Mouse (Mus musculus): Measurements from ENCODE around the gene Omt2b. TPM values are rescaled to one million over a fixed set of nuclear protein-coding genes. Genes with fewer than 3 reads are reported as not detected.
"Not testable (repeated sequence)": the region's sequence is repeated elsewhere in the genome, so short reads cannot be mapped to it uniquely, and the experiment has no call there.

The Omt2b gene
- polyA plus RNA-seq (2012; ENCODE audit: insufficient read depth, insufficient read length, low replicate concordance, missing spikeins): not detected in 2 replicates

GRCm38 (mm10) chr9:78327289-78327688, at the start of gene Omt2b:
Gene Omt2b (plus strand): TSS chr9:78327589.
- 92% methylated on average over 1 of the region's 1 CpGs for WGBS
- not testable (repeated sequence) for H3K27ac ChIP-seq (ENCODE audit: insufficient read depth, low read depth, low read length); H3K4me3 ChIP-seq (ENCODE audit: insufficient read depth, low read depth, low read length); H3K4me1 ChIP-seq (ENCODE audit: control insufficient read depth, insufficient read depth, low read length)

DNA sequence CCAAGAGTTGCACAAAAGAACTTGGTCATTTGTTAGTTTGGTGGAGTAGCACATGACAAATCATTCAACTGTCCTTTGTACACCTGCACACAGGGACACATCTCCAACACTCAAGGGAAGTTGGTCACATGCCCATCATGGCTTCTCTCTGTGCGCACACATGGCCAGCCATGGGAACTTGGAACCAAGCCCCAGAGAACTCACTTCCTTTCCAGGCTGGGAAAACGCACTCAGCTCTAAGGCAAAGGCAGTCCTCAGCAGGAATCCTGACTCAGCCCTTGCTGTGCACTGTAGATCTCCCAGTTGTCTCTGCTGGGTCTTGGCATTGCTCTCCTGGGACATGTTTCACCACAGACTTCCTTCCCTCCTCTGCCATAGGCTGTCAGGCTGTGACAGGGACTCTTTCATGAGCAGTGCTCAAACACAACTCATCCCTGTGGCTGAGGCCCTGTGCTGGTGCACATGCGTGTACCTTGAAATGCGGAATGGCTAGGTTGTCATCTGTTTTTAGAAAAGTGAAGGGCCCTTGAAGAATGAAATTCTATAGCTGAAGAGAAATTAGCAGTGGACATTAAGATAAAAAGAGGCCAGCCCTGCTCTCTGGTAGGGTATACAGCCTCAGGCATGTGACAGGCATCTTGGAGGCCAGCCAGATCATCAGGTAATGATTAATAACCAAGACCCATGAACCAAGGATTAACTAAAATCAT, 45.2 kb upstream of the Omt2b start:
- H3K4me1 ChIP-seq (ENCODE audit: control insufficient read depth, insufficient read depth, low read length); H3K27ac ChIP-seq (ENCODE audit: insufficient read depth, low read depth, low read length); H3K4me3 ChIP-seq (ENCODE audit: insufficient read depth, low read depth, low read length): not testable (repeated sequence)
- WGBS: 86% methylated on average over 4 of the region's 4 CpGs

DNA sequence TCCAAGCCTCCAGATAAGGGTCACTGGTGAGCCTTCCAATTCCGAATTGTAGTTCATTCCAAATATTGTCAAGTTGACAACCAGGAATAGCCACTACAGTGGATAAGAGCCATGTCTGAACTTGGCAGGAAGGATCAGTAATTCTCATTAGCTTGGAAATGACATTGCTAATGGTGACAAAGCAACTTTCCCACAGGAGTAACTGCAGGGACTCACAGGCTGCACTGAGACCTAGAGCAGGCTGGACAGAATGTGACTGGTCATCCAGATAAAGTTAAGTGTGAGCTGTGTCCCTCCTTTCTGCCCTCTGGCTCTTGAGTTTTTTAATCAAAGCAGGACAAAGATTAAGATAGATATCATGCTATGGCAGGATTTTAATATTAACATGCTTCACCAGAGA, 38.3 kb upstream of the Omt2b start:
- 87% methylated on average over 1 of the region's 1 CpGs for WGBS

DNA sequence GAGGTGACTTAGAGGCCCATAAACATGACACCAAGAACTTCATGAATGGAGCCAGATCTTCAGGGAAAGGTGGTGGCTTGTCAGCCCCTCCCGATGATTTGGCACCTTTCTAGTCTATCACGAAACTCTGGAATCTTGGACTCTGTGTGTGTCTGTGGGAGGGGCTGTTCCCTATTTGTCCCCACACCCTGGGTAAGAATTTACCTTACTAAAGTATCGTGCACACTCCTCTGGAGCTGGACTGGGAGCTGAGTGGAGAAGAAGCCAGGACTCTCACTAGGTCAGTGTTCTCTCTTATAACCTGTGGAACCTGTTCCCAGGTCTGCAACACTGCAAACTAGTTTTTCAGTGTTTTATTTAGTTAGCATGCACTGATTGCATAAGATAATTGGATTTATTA, 37.7 kb upstream of the Omt2b start, which contains the start of gene Gm10639:
Gene Gm10639, plus strand, starts transcription at position 201 of the 400 bp plus-strand sequence.
- not testable (repeated sequence) for H3K27ac ChIP-seq (ENCODE audit: insufficient read depth, low read depth, low read length); H3K4me1 ChIP-seq (ENCODE audit: control insufficient read depth, insufficient read depth, low read length); H3K4me3 ChIP-seq (ENCODE audit: insufficient read depth, low read depth, low read length)
- 83% methylated on average over 3 of the region's 3 CpGs for WGBS

More for the DNA sequence above, 38.3 kb upstream of the Omt2b start:
- H3K27ac ChIP-seq (ENCODE audit: insufficient read depth, low read depth, low read length); H3K4me1 ChIP-seq (ENCODE audit: control insufficient read depth, insufficient read depth, low read length); H3K4me3 ChIP-seq (ENCODE audit: insufficient read depth, low read depth, low read length): not testable (repeated sequence)

DNA sequence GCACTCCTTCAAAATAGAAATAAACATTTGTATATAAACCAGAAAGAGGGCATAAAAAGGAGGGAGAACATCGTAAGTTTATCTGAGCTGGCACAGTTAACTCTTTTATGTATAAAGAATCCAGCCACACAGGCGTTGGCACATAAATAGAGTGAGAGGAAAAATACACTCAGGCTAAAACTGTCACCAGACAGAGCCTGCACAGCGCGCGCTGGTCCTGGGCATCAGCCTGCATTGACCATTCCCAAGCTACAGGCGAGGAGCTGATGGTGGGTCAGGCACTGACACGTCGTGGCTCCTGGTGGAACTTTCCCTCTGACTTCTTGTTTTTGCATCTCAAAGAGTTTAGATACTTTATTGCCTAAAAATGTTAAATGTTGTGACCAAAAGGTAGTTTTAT, 34.9 kb upstream of the Omt2b start:
- H3K4me1 ChIP-seq (ENCODE audit: control insufficient read depth, insufficient read depth, low read length); H3K27ac ChIP-seq (ENCODE audit: insufficient read depth, low read depth, low read length); H3K4me3 ChIP-seq (ENCODE audit: insufficient read depth, low read depth, low read length): not testable (repeated sequence)
- WGBS: 89% methylated on average over 8 of the region's 8 CpGs

DNA sequence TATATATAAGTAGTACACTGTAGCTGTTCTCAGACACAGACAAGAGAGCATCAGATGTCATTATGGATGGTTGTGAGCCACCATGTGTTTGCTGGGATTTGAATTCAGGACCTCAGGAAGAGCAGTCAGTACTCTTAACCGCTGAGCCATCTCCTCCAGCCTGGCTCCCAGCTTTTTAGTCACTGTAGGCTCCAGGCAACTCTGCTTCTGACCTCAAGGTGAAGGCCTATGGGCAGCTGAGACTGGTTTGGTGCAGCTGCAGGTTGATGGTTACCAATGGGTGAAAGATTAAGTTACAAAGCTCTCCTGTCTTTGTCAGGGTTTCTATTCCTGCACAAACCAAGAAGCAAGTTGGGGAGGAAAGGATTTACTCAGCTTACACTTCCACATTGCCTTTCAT, 33.7 kb upstream of the Omt2b start:
- WGBS: 67% methylated on average over 1 of the region's 1 CpGs
- not testable (repeated sequence) for H3K4me1 ChIP-seq (ENCODE audit: control insufficient read depth, insufficient read depth, low read length); H3K4me3 ChIP-seq (ENCODE audit: insufficient read depth, low read depth, low read length); H3K27ac ChIP-seq (ENCODE audit: insufficient read depth, low read depth, low read length)

- WGBS: 77% methylated on average over 7 of the region's 7 CpGs
- not testable (repeated sequence) for H3K4me3 ChIP-seq (ENCODE audit: insufficient read depth, low read depth, low read length); H3K27ac ChIP-seq (ENCODE audit: insufficient read depth, low read depth, low read length)
Observed at GRCm38 (mm10) chr9:78294781-78295180, 32.6 kb upstream of the Omt2b start.

GRCm38 (mm10) chr9:78296089-78296488, 31.3 kb upstream of the Omt2b start:
- 18% methylated on average over 6 of the region's 6 CpGs for WGBS
- not testable (repeated sequence) for H3K4me3 ChIP-seq (ENCODE audit: insufficient read depth, low read depth, low read length); H3K4me1 ChIP-seq (ENCODE audit: control insufficient read depth, insufficient read depth, low read length); H3K27ac ChIP-seq (ENCODE audit: insufficient read depth, low read depth, low read length)
- peak; percentile 42; the same call in 1 of the 2 replicates for TF ChIP-seq CTCF (IDR thresholded peaks at IDR 0.05; ENCODE audit: insufficient read depth, low read depth, low read length)

More at GRCm38 (mm10) chr9:78294781-78295180, 32.6 kb upstream of the Omt2b start:
- H3K4me1 ChIP-seq (ENCODE audit: control insufficient read depth, insufficient read depth, low read length): not testable (repeated sequence)

DNA sequence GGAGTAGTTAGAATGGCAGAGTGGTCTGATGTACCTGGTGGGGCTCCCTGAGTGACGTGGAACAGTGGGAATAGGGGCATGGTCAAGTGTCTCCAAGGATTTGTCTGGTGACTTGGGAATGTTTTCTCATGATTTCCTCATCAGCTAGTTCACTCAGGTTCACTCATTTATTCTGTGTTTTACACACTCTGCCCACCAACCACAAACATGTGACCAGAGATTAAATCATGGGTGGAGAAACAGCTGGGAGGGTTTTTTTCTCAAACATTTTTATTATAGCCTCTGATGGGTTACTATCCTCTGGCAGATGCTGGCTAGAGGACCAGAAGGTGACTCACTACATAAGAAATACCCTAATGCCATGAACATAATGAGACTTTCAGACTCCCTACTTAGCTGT, 29.2 kb upstream of the Omt2b start:
- Histone ChIP-seq H3K4me1 (ENCODE audit: control insufficient read depth, insufficient read depth, low read length) (no peaks in the 10 kb centered on the region), H3K4me3 (ENCODE audit: insufficient read depth, low read depth, low read length) (no peak overlapping the region), H3K27ac (ENCODE audit: insufficient read depth, low read depth, low read length) (no peak overlapping the region)
- TF ChIP-seq POLR2A (IDR thresholded peaks at IDR 0.05; ENCODE audit: insufficient read depth, low read depth, low read length): no peak
- no peak for TF ChIP-seq CTCF (IDR thresholded peaks at IDR 0.05; ENCODE audit: insufficient read depth, low read depth, low read length)
- WGBS: 88% methylated on average over 1 of the region's 1 CpGs

- H3K4me3 ChIP-seq (ENCODE audit: insufficient read depth, low read depth, low read length); H3K4me1 ChIP-seq (ENCODE audit: control insufficient read depth, insufficient read depth, low read length); H3K27ac ChIP-seq (ENCODE audit: insufficient read depth, low read depth, low read length): not testable (repeated sequence)
- WGBS: 78% methylated on average over 1 of the region's 1 CpGs
Observed at GRCm38 (mm10) chr9:78299143-78299542, 28.2 kb upstream of the Omt2b start.

- not testable (repeated sequence) for H3K4me1 ChIP-seq (ENCODE audit: control insufficient read depth, insufficient read depth, low read length); H3K27ac ChIP-seq (ENCODE audit: insufficient read depth, low read depth, low read length); H3K4me3 ChIP-seq (ENCODE audit: insufficient read depth, low read depth, low read length)
- WGBS: 87% methylated on average over 3 of the region's 3 CpGs
Observed at GRCm38 (mm10) chr9:78308122-78308521, 19.3 kb upstream of the Omt2b start.

Data from olfactory bulb, adult 2 months (tissue).